Mouse (Mus musculus) left cerebral cortex, adult 9 months (tissue): ENCODE data around the gene Smoc2.

ENCODE experiments used
- DNase-seq, 2 experiments: peaks; one replicate each; pipeline ENCODE4 v3.0.0; 2022; ENCODE audit warnings: low spot score in 2 of 2

Smoc2 gene

GRCm38 (mm10) chr17:14412460-14412859 lies 133.2 kb downstream of the Smoc2 start:
- no peak for DNase-seq

GRCm38 (mm10) chr17:14414511-14414910 lies 135.2 kb downstream of the Smoc2 start:
- DNase-seq = no peak

- no peak for DNase-seq
Observed at GRCm38 (mm10) chr17:14420460-14421046, 141.2 kb downstream of the Smoc2 start.

GRCm38 (mm10) chr17:14426481-14426880 lies 147.2 kb downstream of the Smoc2 start:
- DNase-seq = no peak

- no peak for DNase-seq
Observed at GRCm38 (mm10) chr17:14434717-14435116, 155.4 kb downstream of the Smoc2 start.

GRCm38 (mm10) chr17:14445611-14446010 lies 166.3 kb downstream of the Smoc2 start:
- DNase-seq = no peak

GRCm38 (mm10) chr17:14447275-14447674 lies 168.0 kb downstream of the Smoc2 start:
- DNase-seq = no peak
